Mouse (Mus musculus) kidney, postnatal 25 days (tissue): ENCODE measurements around the gene Asb3.
A peak's percentile ranks its signal among the peaks of the same experiment; 100 is the strongest.
"Not testable (repeated sequence)": the region's sequence is repeated elsewhere in the genome, so short reads cannot be mapped to it uniquely, and the experiment has no call there.

Experiments used
- DNase-seq, 2 experiments: peaks; one replicate each; pipeline ENCODE4 v3.0.0; 2021; ENCODE audit warnings: mixed read lengths in 2 of 2

The Asb3 gene

DNA sequence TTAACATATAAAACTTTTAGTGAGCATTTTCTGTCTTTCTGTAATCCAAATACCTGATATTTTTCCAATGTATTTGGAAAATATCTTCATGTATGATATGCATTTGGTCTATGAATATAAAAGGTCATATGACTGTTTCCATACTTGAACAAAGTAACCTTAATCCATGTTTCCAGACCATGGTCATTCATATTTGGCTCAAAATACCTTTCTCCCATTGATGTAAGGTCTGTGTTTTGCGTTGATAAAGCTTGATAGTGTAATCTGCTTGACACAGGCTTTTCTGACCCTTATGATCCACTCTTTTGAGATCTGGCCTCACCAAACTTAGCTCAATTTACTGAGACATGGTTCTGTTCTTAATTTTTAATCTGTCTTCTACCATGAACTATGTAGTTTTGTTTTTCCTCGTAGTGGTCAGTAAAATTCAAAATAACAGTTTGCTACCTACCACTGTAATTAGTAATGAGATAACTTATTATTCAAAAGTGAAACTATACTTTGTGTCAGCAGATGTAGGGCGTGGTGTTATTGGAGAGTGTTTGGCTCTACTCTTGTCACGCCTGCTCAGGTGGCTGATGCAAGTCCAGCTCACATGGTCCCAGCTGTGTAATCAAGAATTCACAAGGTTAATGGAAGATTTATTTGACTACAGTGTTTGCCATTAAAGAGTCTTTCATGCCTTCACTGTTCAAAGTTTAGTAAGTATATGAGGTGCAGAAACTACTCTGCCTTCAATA is 116.1 kb downstream of the Asb3 start:
- DNase-seq, result peak in 1 of 2 experiments; percentile 37

DNA sequence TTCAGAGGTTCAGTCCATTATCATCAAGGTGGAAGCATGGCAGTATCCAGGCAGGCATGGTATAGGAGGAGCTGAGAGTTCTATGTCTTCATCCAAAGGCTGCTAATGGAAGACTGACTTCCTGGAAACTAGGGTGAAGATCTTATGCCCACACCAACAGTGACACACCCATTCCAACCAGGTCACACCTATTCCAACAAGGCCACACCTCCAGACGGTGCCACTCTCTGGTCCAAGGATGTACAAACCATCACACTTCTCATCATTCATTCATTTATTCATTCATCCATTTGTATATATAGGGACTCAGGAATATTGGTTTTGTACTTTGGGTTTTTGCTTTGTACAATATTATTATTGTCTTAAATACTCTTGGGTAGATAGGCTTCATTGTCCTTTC is 124.5 kb downstream of the Asb3 start:
- DNase-seq, result not testable (repeated sequence)

DNA sequence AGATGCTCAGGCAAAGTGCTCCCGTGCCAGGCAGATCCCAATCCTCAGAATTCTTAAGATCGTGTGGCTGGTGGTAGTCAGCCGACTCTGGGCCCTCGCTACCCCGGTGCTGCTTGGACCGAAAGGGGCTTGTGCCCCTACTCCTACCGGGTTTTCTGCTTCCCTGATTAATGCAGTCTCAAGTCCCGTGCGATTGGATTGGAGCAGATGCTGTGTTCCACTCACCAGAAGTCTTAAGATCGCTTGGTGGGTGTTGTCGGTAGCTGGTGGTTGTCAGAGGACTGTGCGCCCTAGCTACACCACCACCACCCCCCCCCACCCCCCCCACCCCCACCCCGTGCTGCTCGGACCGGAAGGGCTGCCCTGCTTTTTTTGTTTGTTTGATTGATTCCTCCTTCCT is 132.2 kb downstream of the Asb3 start:
- DNase-seq, result not testable (repeated sequence)

- DNase-seq, result peak in 1 of 2 experiments; percentile 33
Measured at GRCm38 (mm10) chr11:31034958-31035357, 149.7 kb downstream of the Asb3 start.

- DNase-seq, result no peak
Measured at GRCm38 (mm10) chr11:31089973-31090372, 204.8 kb downstream of the Asb3 start.

GRCm38 (mm10) chr11:31090478-31090978 is 205.3 kb downstream of the Asb3 start:
- no peak for DNase-seq

DNA sequence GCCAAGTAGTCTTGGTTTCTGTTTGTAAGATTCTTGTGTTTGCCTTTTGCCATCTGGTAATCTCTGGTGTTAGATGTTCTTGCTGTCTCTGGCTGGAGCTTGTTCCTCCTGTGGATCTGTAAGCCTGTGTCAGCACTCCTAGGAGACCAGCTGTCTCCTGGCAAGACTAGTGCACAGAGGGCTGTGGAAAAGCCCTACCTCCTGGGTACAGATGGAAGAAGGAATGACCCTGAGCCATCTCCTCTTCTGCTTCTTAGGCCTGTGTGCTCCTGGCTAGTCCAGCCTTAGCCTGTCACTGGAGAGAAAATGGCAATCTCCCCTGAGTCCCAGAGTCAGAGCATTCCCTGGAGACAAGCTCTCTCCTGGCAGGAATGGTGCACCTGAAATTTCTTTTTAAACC is 214.3 kb downstream of the Asb3 start:
- not testable (repeated sequence) for DNase-seq

DNA sequence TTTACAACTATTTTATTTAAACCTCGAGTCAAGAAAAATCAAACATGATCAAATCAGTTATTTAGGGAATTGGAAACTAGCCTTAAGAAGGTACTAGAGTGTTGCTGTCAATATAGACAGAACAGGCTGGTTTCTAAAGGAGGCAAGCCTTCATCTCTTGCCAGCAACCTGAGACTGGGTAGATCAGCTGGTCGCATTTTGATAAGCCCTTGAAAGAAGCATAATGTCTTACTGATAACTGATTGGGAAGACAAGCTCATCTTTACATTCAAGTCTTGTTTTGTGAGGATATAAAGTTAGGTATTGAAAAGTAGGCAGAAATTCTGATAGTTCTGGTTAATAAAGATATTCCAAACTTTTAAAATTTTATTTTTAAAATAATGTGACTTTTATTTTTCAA is 217.0 kb downstream of the Asb3 start:
- no peak for DNase-seq

GRCm38 (mm10) chr11:31105364-31105763 is 220.1 kb downstream of the Asb3 start:
- no peak for DNase-seq

DNA sequence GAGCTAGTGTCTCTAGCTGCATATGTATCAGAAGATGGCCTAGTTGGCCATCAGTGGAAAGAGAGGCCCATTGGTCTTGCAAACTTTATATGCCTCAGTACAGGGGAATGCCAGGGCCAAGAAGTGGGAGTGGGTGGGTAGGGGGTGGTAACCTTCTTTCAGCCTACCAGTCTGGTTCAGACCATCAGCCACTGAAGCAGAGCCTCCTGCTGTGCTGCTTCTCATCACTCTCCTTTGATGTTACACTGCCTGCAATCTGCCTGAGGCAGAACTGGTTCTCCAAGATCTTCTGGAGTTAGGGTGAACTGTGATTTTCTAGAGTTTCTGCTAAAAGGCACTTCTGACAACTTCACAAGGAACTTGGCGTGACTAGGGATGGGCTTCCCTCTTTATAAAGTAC is 241.7 kb downstream of the Asb3 start:
- not testable (repeated sequence) for DNase-seq

DNA sequence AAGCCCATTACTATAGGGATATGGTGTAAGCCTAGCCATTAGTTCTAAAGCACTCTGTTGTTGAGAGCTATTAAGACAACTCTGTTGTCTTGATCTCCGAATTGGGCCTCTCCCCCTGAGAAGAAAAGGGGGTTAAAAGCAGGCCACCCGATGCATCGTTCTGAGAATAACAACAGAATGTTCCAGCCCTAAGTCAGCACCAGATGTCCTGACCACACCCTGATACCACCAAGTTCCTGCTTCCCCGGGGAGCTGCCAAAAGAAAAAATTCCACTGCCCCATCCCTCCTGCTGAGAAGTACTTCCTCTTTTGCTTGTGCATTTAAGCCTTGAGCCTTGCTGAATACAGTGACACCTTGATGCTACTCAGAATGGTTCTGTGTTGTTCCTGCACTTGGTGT is 248.5 kb downstream of the Asb3 start:
- DNase-seq, result not testable (repeated sequence)

- DNase-seq, result not testable (repeated sequence)
Measured at GRCm38 (mm10) chr11:31134824-31135223, 249.6 kb downstream of the Asb3 start.

- DNase-seq, result not testable (repeated sequence)
Measured at GRCm38 (mm10) chr11:31138394-31138793, 253.2 kb downstream of the Asb3 start.
